Mouse (Mus musculus): ENCODE results near the gene Tmem200c.
A peak's percentile ranks its signal among the peaks of the same experiment; 100 is the strongest.

The Tmem200c gene

DNA sequence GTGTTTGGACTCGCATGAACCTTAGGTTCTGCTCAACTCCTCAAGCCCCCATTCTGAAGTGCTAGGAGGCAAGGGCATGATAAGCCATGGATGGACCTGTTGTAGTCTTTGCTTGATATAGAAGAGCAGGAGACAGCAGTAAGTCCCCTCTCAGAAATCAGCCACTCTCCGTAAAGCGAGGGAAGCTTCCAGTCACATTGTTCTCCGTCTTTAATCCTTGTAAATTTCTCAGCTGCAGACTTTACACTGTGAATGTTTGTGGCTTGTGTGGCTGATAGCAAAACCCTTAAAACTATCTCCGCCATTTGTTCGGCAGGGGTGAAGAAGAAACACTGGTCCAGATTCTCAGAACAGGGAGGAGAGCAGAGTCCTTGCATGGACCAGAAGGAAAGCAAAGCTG is at the start of gene Tmem200c:
Tmem200c (plus strand) TSS at position 301 of the 400 bp plus-strand sequence.
- DNase-seq (ENCODE audit: extremely low spot score, low spot score): no peak

DNA sequence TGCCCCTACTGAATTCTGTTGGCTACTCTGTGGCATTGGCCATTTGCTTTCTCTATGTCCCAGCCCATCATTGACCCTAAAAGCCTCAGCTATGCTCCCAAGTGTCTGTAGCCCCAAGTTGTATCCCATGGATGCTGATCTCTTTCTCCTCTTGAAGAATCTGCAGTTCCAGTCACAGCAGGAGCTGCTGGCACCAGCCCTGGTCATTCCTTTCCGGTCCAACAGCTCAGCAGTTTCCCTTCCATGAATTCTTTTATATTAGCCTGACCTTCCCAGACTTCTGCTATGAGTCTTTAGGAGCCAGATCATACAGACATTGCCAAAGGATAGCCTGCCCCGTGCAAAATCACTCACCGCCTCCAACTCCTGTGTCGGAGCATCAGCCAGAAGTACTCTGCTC is 32.7 kb upstream of the Tmem200c start:
- DNase-seq (ENCODE audit: extremely low spot score, low spot score): no peak

DNA sequence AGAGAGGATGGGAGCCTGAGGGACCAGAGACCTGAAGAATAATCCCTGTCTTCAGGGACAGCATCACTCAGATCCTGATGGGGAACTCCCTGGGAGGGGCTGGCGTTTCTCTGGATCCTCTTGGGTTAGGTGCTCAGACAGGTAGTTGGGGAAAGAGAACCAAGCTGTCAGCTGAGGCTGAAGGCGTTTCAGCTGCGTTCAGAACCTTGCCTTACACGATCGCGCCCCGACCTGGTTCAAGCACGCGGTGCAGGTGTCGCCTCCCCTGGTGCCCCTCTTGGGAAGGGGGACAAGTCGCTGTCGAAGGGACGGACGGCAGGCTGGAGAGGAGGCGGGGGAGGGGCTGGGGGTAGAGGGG is 10.2 kb downstream of the Tmem200c start:
- no peak for DNase-seq (ENCODE audit: extremely low spot score, low spot score)

DNA sequence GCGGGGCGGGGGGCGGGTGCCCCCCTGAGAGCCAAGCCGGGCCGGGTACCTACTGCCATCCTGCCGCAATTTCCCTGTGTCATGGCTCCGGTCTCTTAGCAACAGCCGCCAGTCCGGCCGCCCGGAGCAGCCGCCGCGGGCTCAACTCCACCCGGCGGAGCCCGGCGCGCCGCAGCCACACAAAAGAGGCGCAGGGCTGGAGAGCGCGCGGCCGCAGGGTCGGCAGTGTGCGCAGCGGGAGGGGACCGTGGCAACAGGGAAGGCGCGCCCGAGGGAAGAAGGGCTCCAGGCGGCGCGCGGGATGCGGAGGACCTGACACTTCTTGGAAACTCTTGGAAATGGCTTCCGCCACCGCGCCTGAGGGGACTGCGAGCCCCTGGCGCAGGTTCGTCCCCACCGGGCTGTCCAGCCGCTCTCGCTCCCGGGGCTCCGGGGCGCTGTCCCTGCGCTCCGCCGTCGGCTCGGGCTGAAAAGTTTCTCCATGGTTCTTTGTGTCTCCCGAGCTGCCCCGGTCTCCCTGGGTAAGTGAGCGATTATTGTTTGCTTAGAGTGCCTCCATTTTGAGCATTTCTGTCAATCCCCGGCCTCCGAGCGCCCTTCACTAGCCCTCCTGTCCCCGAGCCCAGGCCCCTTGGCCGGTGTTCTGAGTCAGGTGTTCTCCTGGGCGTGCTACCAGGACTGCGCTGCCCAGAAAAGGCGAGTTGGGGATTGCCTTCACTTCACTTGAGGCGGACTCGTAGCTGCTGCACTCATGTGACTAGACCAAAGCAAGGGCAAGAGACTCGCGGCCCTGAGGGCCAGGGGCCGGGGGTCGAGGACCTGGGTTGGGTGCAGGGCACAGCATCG is 10.8 kb downstream of the Tmem200c start:
- DNase-seq (ENCODE audit: extremely low spot score, low spot score): peak; percentile 75

DNA sequence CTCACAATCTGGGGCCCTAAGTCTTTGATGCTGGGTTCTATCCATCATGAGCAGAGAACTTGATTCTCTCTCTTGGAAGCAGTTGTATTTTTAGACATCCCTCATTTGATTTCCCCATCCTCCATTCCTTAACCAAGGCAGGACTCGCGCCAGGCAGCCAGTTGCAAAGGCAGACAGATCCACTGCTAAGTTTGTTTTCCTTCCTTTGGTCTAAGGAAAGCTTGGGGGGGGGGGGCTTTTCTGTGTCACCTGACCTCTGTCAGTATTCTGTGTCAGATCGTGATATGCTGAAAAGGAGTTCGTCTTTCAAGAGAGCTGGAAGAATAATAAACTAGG is 11.4 kb downstream of the Tmem200c start:
- DNase-seq (ENCODE audit: extremely low spot score, low spot score): no peak

DNA sequence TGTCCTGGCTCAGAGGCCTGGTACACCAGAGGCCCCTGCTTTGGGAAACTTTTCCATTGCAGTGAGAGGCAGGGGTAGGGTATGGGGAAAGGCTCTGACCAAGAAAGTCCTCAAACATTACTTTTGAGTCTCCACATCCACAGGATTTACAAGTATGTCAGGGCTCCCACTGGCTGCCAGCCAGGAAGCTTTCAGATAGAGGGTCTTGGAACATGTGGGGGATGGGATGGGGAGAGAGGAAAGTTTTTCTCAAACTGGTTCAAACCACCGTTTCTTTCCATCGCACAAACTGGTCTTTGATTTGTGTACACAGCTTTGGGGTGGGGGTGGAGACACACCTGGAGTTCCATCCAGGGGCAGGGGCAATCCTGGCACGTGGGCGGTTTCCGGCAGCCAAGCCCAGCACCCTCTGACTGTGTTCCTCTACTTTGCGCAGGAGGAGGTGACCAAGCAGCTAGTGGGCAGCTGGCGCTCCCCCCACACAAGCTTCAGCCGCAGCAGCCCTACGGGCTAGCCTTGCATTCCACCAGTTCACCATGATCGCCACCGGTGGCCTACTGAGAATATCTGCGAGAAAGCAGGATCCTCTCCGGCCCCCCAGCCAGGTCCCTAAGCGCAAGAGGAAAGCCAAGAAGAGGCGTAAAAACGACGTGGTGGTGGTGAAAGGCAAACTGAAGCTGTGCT is 13.6 kb downstream of the Tmem200c start:
- DNase-seq (ENCODE audit: extremely low spot score, low spot score): peak; percentile 21

DNA sequence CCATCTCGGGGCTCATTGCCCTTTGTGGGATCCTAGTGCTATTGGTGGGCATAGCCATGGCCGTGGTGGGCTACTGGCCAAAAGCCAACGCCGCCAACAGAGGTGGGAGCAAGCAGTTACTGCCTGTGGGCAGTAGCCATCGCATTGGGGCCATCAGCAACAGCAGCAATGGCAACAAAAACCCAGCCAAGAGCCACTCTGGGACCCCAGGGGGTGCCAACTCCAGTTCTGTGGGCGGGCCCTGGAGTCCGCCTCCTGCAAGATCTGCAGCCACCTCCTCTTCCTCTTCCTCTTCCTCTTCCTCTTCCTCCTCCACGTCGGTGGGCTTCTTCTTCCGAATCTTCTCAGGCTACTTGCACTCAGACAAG is 14.1 kb downstream of the Tmem200c start:
- DNase-seq (ENCODE audit: extremely low spot score, low spot score): peak; percentile 31

DNA sequence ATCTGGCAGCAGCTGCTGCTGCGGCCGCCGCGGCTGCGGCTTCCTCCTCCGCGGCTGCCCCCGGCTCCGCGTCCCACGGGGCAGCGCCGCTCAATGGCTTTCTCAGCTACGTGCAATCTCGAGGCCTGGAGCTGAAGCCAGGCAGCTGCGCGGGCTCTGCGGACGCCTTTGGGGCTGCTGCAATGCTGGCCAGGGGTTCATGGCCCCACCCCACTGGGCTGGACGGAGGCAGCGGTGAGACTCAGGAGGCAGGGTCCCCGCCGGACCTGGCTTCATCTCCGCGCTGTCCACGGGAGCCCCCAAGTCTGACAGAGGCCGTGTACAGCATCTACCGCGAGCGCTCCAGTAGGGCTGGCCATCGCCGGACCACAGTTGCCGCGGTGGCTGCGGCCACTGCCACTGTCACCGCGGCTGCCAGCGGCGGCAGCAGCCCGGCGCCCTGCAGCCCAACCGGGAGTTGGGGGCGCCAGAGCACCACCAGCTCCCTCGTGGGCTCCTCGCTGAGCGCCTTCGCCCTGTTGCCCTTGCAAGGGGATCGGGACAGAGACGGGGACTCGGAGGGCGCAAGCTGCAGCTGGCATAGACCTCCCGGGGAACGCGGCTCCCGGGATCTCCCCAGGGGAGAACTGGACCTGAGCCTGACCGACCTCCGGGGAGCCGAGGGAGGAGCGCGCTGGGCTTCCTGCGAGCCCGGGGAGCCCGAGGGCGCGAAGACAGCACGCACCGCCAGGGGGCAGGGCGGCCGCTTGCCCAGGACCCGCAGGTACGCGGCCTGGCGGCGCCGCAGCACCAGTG is 14.9 kb downstream of the Tmem200c start:
- DNase-seq (ENCODE audit: extremely low spot score, low spot score): peak; percentile 83

DNA sequence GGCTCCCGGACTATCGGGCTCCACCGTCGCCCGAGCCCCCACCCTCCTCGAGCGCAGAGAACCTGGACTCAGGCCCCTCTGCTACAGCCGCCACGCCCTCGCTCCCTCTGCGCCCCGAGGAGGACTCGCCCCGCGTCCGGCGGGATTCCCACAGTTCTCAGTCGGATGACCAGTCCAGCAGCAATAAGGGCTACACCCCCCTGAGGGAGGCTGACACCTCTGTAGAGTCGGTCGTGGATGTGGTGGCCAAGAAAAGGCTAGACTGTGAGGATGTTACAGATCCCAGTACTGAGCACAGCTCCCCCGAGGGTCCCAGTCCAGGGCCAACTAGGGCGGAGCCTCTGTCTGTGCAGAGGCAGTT is 15.4 kb downstream of the Tmem200c start:
- DNase-seq (ENCODE audit: extremely low spot score, low spot score): no peak

DNA sequence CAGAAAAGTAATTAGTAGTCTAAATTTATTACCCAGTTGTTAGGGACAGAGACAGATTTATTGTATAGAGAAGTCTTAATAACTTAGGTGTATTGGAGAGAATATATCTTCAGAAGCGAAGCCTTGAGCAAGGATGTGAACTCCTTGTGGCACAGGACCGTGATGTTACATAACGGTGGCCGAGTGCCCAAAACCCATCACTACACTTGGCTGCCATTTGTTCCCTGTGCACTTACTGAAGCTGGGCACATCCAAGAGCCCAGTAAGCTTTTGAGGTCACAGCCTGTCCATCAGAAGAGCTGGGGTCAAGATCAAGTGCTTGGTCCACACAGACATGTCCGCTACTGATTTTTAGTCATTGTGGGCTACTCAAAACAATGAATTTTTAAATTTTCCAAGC is 19.5 kb downstream of the Tmem200c start:
- DNase-seq (ENCODE audit: extremely low spot score, low spot score): no peak

DNA sequence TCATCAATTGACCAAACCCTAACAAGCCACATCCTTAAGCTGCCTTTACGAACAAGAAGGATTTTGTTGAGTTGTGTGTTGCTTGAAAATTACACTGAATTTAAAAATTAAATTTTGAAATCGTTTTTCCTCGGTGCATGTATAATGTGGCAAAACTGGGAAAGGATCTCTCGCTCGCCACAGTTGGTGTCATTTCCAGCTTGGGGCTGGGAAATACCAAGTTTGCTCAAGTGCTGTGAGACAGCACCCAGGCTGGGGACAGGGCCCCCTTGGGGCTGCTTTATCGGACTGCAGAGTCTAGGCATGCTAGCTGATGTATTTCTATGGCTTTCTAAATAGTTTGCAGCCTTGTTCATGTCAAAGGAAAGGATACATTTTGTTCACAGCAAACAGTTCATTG is 22.3 kb downstream of the Tmem200c start:
- DNase-seq (ENCODE audit: extremely low spot score, low spot score): no peak

DNA sequence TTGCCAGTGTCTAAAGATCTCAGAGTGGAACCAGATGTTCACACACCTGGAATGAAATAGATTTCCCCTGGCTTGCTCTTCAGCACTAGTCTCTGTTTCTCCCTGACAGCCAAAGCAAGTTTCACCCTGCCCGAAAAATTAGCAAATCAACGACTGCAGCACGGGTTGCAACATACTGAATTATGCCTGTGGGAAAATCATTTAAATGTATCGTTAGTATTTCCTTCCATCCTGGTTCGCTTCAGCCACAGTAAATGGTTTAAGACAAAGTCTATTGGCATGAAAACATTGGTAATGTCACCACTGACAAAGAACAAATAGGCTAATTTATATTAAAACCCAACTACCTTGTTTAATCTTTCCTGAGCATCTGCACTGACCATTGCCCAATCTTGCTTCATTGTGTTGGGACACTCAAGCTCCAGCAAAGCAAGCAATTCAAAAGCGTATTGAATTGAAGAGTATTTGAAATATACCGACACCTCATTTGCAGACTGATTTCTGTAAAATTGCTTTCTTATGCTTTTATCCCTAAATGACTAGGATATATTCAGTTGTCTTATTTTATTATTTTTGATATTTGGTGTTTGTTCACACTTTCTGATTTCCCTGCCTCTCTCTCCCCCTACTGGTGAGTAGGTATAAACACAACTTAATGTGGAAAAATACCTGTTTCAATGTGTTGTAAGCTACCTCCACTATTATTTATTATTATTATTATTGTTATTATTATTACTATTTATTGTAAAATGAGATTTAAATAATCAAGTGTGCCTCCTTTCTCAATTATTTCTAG is 25.9 kb downstream of the Tmem200c start:
- DNase-seq (ENCODE audit: extremely low spot score, low spot score): no peak

DNA sequence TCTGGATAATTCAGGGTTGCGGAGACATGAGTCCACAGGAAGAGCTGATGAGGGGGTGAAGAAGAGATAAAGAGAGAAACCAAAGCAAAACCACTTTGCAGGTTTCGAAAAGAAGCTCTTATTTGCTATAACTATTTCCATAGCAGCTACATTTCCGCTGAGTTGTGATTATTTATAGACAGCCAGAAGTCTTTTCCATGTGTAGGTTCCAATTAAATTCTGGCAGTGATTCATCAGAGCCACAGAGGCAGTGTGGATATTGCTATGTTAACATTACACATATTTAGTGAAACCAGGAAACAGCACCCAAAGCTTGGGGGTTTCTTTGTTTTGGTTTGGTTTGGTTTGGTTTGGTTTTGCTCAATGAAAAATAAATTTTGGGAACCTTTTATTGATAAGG is 37.8 kb downstream of the Tmem200c start:
- no peak for DNase-seq (ENCODE audit: extremely low spot score, low spot score)

DNA sequence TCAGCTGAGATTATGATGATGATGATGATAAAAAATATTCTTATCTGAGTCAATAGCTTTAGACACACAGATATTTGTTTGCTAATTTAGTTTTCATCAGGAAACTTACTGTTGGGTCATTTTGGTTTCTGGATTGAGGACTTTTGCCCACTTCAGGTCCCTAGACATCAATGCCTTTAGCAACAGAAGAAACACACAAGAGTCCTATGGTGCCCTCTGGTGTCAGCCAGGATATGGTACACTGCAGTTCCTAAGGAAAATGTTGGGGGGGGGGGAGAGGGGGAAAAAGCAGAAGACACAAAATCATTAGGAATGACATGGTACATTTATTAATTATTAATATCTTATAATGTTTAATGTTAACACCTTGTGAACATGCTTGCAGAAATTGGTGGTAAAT is 42.0 kb downstream of the Tmem200c start:
- DNase-seq (ENCODE audit: extremely low spot score, low spot score): no peak

DNA sequence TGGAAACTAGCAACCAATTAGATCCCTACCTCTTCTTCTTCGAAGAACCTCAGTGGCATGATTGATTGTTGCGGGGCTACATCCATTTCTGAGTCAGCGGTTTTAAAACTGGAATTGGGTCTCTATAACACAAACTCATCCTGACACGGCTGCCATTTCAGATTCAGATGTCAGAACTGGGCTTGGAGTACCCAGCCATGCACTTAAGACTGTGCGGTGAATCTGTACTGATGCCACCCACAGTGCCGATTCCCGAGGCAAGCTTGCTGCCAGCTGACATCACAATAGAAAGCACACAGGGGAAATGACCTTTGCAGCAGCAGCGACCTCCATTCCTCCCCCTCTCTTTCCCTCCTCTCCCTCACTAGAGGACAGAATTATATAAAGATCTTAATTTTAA is 47.6 kb downstream of the Tmem200c start:
- no peak for DNase-seq (ENCODE audit: extremely low spot score, low spot score)

DNA sequence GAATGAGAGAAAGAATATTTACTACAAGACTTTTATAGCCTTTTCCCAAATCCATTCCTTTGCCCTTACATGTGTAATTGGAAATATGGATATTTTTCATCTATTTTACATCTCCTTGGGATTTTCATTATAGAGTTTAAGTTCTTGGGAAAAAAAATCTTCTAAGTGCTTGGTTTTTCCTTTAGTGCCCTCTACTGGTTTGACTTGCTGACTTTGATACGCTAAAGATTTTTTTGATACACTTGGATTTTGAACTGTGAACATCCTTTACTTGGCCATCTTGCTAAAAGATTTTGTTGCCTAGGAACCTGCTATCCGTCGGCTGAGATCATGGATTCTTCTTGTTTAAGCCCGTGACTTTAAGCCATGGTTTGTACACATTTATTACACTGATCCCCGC is 48.8 kb downstream of the Tmem200c start:
- DNase-seq (ENCODE audit: extremely low spot score, low spot score): no peak

DNA sequence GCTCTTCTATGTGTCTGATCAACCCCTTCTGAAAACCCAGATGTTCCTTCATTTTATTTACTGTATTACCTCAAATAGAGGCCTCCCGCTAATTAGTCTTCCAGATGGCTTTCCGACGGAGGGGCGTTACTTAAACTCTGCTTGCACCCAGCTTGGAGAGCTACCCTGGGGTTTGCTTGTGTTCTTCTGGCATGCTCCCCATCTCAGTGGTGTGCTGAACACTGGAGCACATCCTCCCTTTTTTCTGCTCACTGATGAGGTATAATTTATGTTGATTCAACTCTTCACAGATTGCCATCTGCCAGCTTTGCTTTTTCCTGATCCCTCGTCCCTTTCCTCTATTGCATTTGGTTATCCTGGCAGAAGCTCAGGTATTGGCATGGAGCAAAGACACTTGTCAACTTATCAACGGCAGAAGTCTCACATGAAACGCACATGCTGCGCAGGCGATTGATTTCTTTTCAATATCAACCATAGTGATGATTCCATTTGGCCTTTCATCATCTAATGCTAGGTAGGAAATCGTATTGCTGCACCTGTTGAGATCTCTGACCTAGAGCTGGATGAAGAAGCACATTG is 49.6 kb downstream of the Tmem200c start:
- DNase-seq (ENCODE audit: extremely low spot score, low spot score): no peak

DNA sequence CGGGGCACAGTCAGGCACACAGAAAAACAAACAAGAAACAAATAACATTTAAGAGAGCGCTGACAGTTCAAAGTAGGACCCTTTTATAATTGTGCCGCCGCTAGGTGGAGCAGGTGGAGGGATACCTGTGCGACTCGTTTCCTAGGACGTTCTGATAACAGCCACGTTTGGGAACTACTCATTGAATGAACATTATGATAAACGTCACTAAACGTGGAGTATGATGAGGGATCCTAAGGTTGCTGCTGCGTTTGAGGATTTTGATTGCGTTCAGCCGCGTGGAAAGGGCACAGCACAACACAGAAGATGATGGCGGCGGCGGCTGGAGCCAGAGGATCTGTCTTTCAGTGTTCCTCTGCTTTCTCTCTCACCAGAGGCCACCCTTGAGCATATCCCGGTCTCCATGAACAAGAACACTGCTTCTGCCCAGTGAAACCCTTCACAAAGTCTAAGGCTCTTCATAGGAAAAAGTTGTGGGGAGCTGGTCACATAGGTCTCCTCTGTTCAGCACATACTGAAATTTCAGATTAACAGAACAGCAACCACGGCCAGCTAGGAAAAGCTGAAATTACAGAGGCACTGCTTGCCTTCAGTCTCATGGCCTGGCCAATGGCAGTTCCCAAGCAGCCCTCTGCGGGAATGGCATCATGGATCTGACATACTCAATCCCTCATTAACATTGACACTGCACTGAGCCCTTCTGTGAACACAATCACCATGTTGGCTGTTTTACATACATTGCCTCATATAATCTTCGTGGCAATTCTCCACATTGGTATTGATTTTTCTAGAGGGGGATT is 55.5 kb downstream of the Tmem200c start:
- DNase-seq (ENCODE audit: extremely low spot score, low spot score): peak; percentile 53

DNA sequence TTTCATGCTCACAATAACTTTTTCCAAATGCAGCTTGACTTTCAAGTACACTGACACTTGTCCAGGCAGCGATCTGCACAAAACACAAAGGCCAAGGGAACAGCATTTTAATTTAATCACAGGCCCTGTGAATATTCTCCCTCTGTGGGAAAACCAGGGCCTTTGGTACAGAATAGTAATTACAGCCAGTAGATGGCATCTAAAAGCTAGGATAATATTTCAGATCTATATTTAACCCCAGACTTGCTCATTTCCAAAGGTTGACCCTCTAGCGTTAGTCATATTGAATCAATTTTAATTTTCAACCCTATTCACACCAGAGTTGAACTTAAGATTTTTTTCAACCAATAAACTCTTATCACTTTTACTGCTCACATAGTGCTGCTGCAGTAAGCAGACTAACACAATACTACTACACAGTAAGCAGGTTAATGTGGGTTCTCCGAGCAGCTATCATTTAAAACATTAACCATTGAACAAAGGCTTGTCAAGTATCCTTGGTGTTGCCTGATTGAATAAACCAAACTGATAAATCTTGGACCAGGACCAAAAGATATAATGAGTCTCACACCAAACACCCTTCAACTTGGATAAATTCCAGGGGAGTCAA is 57.2 kb downstream of the Tmem200c start:
- DNase-seq (ENCODE audit: extremely low spot score, low spot score): no peak

DNA sequence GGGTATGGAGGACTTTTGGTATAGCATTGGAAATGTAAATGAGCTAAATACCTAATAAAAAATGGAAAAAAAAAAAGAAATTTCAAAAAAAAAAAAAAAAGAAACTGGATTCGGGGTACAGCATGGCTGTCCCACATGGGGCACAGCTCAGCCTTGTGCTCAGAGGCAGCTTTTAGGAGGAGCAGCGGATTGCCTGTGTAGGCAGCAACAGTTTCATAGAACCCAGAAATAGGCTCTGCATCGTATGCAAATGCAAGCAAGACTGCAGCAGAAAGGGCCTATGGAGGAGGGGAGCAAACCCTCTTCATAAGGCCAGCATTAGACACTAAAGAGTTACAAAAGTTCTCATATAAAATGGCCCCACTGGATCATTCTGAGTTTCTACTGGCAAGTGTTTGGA is 64.2 kb downstream of the Tmem200c start:
- DNase-seq (ENCODE audit: extremely low spot score, low spot score): no peak

Measured in neural tube, embryonic 10.5 days (tissue).